Mouse (Mus musculus) liver, embryonic 14.5 days (tissue): ENCODE results near the gene Gm12666.

Source experiments
- CTCF ChIP-seq: IDR thresholded peaks from 2 replicates; pipeline ENCODE4 v1.5.1; 2016; ENCODE audit warnings: antibody characterized with exemption, low read depth, control low read depth
- EP300 ChIP-seq: IDR thresholded peaks from 2 replicates; pipeline ENCODE4 v1.6.1; 2016; ENCODE audit warnings: antibody characterized with exemption, low read depth

DNA sequence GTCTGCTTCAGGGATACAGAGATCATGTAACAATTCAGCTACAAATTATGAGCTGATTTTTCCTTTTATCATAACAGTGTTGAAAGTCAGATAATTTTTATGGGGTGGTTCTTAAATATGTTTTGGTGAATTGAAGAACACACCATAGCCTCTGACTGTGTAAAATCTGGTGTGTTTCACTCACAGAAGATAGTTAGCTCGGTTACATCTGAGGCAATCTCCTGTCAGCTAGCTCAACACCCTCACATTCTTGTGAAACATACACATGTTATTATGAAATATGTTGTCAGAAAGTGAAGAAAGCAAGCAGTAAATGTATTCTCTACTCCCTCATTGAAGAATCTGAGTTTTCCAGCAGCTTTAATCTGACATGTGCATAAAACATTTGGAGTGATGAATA, 24.7 kb upstream of the Gm12666 start:
- TF ChIP-seq CTCF = no peak
- TF ChIP-seq EP300 = no peak
